Mouse (Mus musculus): ENCODE data around the gene Trp53tg5.

DNA sequence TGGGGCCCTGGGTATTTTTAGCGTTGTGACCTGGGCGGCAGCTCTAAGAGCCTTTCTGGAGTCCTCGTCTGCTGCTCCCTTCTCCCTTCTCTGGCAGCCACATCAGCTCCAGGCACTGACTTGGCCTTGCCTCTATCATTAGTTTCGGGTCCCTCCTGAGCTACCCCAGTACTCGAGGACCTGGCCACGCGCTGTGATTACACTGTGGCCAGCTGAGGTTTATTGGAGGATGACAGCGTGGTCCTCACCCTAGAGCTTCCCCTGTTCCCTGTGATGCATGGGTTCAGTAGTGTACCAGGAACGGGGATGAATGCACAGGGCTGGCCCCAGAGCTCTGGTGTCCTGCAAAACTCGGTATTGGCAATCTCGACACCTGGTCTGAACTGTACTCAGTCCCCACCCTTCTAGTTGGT is 13.6 kb upstream of the Trp53tg5 start:
- TF ChIP-seq POLR2A (IDR thresholded peaks at IDR 0.05; ENCODE audit: borderline replicate concordance, extremely low read depth, low read depth, low read length) (no peak), CTCF (IDR thresholded peaks at IDR 0.05; ENCODE audit: insufficient read depth, low read length) (no peak)
